Mouse (Mus musculus) testis, adult 2 months (tissue): ENCODE measurements around the gene Rps28.

Experiments used
- CTCF ChIP-seq: fragments of 200-500 bp; IDR thresholded peaks from 2 replicates; pipeline ENCODE4 v1.5.1; 2012; ENCODE audit warnings: low read depth, mild to moderate bottlenecking, inconsistent platforms, low read length, moderate library complexity; ENCODE audit not compliant: control insufficient read depth, insufficient read depth, insufficient replicate concordance
- POLR2A ChIP-seq: fragments of 200-500 bp; IDR thresholded peaks from 2 replicates; pipeline ENCODE4 v1.6.1; 2012; ENCODE audit warnings: low read depth, mild to moderate bottlenecking, inconsistent platforms, low read length, moderate library complexity; ENCODE audit not compliant: control insufficient read depth

DNA sequence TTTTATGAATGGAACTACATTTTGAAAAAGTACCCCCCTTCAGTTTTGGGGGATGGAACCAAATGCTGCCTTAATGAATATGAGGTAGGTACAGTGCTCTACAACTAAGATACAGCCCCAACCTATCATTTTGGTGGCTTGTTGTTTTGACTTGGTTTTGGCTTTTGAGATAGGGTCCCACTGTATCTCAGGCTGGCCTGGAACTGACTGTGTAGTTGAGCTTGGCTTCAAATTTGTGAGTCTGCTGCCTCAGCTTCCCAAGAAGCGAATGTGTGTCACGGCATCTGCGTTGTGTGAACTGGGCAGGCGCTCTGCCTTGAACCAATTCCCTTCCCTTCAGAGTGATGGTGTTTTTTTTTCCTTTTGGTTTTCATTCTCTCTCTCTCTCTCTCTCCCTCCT lies 52.7 kb downstream of the Rps28 start:
- no peak for TF ChIP-seq CTCF
- TF ChIP-seq POLR2A = no peak
